Mouse (Mus musculus) neural tube, embryonic 14.5 days (tissue): Measurements from ENCODE around the gene Ankfn1. TPM values are rescaled to one million over a fixed set of nuclear protein-coding genes. Genes with fewer than 3 reads are reported as not detected.

Experiments
- ATAC-seq: fragments of 200-750 bp; cut with Nextera tagmentation; 2 replicates; pipeline ENCODE4 v1.8.0; 2017; ENCODE audit warnings: low read depth, mild to moderate bottlenecking, moderate TSS enrichment, moderate library complexity
- H3K27ac ChIP-seq: fragments of 300-500 bp; sonication (generic); 2 replicates; pipeline ENCODE4 v1.5.1; 2014; ENCODE audit warnings: low read depth, mild to moderate bottlenecking, control low read depth, low read length, moderate library complexity, mixed read lengths
- H3K27me3 ChIP-seq: fragments of 300-500 bp; sonication (generic); 2 replicates; pipeline ENCODE4 v1.6.1; 2014; ENCODE audit warnings: low read length; ENCODE audit not compliant: control insufficient read depth, insufficient read depth
- H3K36me3 ChIP-seq: fragments of 300-500 bp; sonication (generic); 2 replicates; pipeline ENCODE4 v1.6.1; 2014; ENCODE audit warnings: low read length, mixed read lengths; ENCODE audit not compliant: control insufficient read depth, insufficient read depth
- H3K4me1 ChIP-seq: fragments of 300-500 bp; sonication (generic); 2 replicates; pipeline ENCODE4 v1.6.1; 2014; ENCODE audit warnings: low read length; ENCODE audit not compliant: control insufficient read depth, insufficient read depth
- H3K4me2 ChIP-seq: fragments of 300-500 bp; sonication (generic); 2 replicates; pipeline ENCODE4 v1.6.1; 2014; ENCODE audit warnings: mild to moderate bottlenecking, low read depth, low read length, control low read depth
- H3K4me3 ChIP-seq: fragments of 300-500 bp; sonication (generic); 2 replicates; pipeline ENCODE4 v1.5.1; 2014; ENCODE audit warnings: low read depth, low read length, control low read depth, mixed read lengths
- H3K9ac ChIP-seq: fragments of 300-500 bp; sonication (generic); replicated peaks from 2 replicates; pipeline ENCODE4 v1.6.1; 2014; ENCODE audit warnings: low read depth, mild to moderate bottlenecking, control low read depth, low read length, mixed read lengths
- H3K9me3 ChIP-seq: fragments of 300-500 bp; sonication (generic); 2 replicates; pipeline ENCODE4 v1.6.1; 2016; ENCODE audit warnings: low read length; ENCODE audit not compliant: control insufficient read depth
- WGBS: fragments of 180-500 bp; shearing (Covaris S2); extraction: QIAGEN DNeasy Blood & Tissue Kit; methylation state at CpG from one replicate; pipeline ENCODE4 v1.1.7; 2014; 5-methylcytosine and 5-hydroxymethylcytosine counted together
- polyA plus RNA-seq: library from polyadenylated mRNA; unstranded; fragments of >200 nt; fragmentation: Nextera tagmentation; extraction: Ambion mirVana; gene quantifications from 2 replicates; pipeline ENCODE4 v1.2.1, GENCODE M21; 2014

Ankfn1 gene
- 6.2 and 8.4 TPM in 2 replicates for polyA plus RNA-seq

DNA sequence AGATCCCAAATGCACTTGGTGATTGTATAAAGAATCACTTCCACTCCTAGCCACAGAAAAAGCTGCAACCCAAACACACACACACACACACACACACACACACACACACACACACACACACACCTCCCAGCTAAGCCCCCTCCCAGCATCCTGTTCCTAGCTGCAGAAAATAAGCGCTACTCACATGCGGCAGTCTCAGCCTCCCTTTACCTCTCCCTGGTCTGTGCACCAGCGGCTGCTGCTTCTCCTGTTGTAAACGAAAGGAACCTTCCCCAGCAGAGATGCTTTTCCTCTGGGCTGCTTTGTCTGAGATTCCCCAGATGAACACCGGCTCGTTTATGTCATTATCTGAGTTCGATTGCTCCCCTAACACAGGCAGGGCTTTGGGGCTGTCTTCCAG, at the start of gene Ankfn1:
Ankfn1 (minus strand) TSS at position 223 of the 400 bp plus-strand sequence.
- Histone ChIP-seq H3K4me3 (no peak within 1 kb of the TSS), H3K9me3 (no peaks in the 10 kb centered on the region), H3K9ac (no peak within 1 kb of the TSS), H3K27ac (no peak within 1 kb of the TSS), H3K27me3 (no peaks in the 10 kb centered on the region), H3K4me1 (no peaks in the 10 kb centered on the region), H3K4me2 (no peak within 1 kb of the TSS), H3K36me3 (no peaks in the 10 kb centered on the region)
- ATAC-seq = no peak
- 34% methylated on average over 7 of the region's 7 CpGs for WGBS

DNA sequence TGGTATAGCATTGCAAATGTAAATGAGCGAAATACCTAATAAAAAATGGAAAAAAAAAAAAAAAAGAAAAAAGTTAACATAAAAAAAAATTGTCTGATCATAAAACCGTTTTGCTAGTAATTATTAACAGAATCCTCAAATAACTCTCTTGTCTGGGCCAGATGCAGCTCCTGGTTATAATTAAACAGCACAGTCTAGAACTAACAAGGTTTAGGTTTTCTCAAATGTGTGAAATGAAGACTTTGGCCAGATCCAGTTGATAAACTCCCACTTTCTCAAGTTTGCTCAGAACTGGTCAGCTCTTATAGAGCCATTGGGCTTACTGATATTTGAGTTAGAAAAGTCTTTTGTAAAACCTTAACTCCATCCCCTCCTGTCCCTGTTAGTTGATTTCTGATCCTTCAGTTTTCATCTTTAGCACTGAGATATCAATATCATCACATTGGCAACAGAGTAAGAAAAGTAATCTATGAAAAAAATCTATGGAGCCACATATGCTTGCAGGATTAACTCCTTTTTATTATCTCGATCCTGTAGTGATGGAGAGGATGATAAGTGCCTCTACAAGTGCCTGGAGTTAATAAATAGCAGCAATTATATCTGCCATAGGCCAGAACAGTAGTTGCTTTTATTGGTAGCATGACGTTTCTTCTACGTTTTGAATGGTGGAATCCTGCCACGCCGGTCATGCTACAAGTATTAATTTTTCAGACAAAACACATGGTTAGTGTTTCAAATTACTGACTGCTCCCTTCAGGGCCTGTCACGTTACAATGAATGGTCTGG, 46.4 kb upstream of the Ankfn1 start:
- no peak overlapping the region for H3K4me3 ChIP-seq
- H3K9ac ChIP-seq = no peak overlapping the region
- no peak overlapping the region for H3K4me2 ChIP-seq
- no peaks in the 10 kb centered on the region for H3K4me1 ChIP-seq
- no peak for ATAC-seq
- no peak overlapping the region for H3K27ac ChIP-seq
- H3K36me3 ChIP-seq = no peaks in the 10 kb centered on the region
- no peaks in the 10 kb centered on the region for H3K27me3 ChIP-seq
- WGBS = 73% methylated on average over 8 of the region's 8 CpGs
- no peaks in the 10 kb centered on the region for H3K9me3 ChIP-seq

DNA sequence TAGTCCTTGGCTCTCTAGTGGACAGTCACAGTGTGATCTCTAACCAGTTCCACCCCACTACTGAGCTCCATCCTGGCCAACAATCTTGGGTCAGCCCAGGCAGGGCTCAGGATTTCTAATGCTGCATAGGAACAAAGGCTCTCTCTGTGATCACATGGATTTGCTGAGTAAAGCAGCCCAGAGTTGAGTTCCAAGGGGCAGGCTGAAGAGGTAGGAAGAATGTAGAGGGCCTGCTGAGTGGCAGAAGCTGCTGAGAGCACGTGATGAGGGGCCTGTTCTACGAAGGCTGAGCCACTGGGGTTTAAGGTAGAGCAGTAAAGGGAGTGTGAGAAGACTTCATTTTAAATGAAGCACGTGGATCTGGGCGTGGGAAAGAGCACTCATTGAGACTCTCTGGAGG, 41.1 kb upstream of the Ankfn1 start:
- Histone ChIP-seq H3K27me3 (no peaks in the 10 kb centered on the region), H3K4me2 (no peak overlapping the region), H3K4me3 (no peak overlapping the region), H3K9me3 (no peaks in the 10 kb centered on the region), H3K4me1 (no peaks in the 10 kb centered on the region), H3K27ac (no peak overlapping the region), H3K9ac (no peak overlapping the region), H3K36me3 (no peaks in the 10 kb centered on the region)
- no peak for ATAC-seq
- WGBS = 24% methylated on average over 4 of the region's 4 CpGs

DNA sequence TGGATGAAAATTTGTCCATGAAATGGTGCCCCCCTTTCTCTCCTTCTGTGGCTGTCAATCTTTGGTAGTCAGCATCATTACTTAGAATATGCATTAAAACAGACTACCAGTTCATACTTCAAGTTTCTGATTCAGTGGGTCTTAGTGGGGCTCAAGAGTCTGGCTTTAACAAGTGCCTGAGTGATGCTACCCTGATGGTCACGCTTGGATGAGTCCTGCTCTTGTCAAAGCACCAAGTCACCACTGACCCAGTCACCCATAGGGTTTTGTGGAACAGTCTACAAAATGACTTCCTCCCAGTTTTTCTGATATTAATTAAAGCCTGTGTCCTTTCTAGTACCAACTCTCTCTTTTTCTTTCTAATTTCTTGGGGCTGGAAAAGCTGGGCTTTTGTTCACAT, 34.0 kb upstream of the Ankfn1 start:
- no peak overlapping the region for H3K4me2 ChIP-seq
- H3K27ac ChIP-seq = no peak overlapping the region
- H3K4me1 ChIP-seq = no peaks in the 10 kb centered on the region
- no peak overlapping the region for H3K4me3 ChIP-seq
- no peak for ATAC-seq
- no peaks in the 10 kb centered on the region for H3K36me3 ChIP-seq
- H3K9me3 ChIP-seq = no peaks in the 10 kb centered on the region
- H3K9ac ChIP-seq = no peak overlapping the region
- no peaks in the 10 kb centered on the region for H3K27me3 ChIP-seq
- WGBS = 78% methylated on average over 1 of the region's 1 CpGs

DNA sequence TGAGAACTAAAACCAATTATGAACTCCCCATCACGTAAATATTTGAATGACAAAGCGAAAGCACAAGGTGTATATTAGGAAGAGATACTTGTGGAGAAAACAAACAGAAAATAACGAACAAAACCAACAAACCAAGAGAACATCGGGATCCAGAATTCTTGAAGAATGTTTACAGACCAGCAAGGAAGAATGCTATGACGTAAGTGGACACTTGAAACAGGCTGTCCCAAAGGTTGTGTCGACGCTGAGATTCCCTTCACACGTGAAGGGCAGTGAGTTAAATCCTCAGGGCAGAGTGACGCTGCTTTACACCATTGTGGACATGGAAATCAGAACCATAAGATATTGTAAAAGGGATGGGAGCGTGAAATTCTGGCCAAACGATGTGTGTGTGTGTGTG, 30.5 kb upstream of the Ankfn1 start:
- ATAC-seq = no peak
- H3K9ac ChIP-seq = no peak overlapping the region
- no peak overlapping the region for H3K4me2 ChIP-seq
- 0 out of 2 replicates have a peak, but pooled peaks cover 4% of the 10 kb centered on the region for H3K4me1 ChIP-seq
- no peak overlapping the region for H3K27ac ChIP-seq
- H3K27me3 ChIP-seq = no peaks in the 10 kb centered on the region
- H3K9me3 ChIP-seq = no peaks in the 10 kb centered on the region
- 77% methylated on average over 11 of the region's 11 CpGs for WGBS
- H3K36me3 ChIP-seq = no peaks in the 10 kb centered on the region
- H3K4me3 ChIP-seq = no peak overlapping the region

DNA sequence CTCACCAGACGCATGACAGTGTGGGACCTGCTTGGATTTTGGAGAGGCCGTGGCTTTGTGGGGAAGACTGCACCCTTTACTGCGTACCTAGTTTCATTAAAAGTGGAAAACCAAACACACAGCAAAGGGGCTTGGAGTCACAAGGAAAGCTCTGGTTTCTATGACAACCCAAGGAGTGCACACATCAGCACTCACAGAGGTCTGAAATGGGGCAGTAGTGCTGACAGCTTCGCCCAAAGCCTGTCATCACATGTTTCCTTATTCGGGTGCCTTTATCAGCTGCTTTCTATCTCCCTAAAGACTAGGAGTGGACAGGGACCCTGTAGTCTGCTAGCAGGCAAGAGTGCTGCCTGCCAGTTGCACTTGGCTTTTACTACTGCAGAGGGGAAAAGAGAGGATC, 27.4 kb upstream of the Ankfn1 start:
- Histone ChIP-seq H3K27me3 (no peaks in the 10 kb centered on the region), H3K9ac (no peak overlapping the region), H3K4me3 (no peak overlapping the region), H3K36me3 (no peaks in the 10 kb centered on the region), H3K4me2 (no peak overlapping the region), H3K27ac (no peak overlapping the region), H3K4me1 (0 out of 2 replicates have a peak, but pooled peaks cover 4% of the 10 kb centered on the region), H3K9me3 (no peaks in the 10 kb centered on the region)
- ATAC-seq = no peak
- 63% methylated on average over 5 of the region's 5 CpGs for WGBS

DNA sequence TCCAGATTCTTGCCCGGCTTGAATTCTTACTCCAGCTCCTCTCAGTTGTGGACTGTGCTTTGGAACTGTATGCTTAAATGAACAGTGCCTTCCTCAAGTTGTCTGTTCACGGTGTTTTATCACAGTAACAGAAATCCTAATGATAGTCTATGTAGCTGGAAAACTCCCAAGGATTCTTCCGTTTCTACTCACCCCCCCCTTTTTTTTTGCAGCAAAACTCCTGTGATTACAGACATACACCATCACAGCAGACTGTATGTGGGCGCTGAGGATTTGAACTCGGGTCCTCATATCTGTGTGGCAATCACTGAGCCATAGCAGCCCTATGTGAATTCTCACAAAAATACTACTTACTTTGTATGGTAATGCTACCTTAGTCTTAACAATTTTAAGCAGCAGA, 26.5 kb upstream of the Ankfn1 start:
- no peak for ATAC-seq
- no peak overlapping the region for H3K27ac ChIP-seq
- H3K36me3 ChIP-seq = no peaks in the 10 kb centered on the region
- H3K4me2 ChIP-seq = no peak overlapping the region
- no peak overlapping the region for H3K9ac ChIP-seq
- no peaks in the 10 kb centered on the region for H3K9me3 ChIP-seq
- H3K4me1 ChIP-seq = 0 out of 2 replicates have a peak, but pooled peaks cover 4% of the 10 kb centered on the region
- WGBS = 87% methylated on average over 5 of the region's 5 CpGs
- no peak overlapping the region for H3K4me3 ChIP-seq
- H3K27me3 ChIP-seq = no peaks in the 10 kb centered on the region

DNA sequence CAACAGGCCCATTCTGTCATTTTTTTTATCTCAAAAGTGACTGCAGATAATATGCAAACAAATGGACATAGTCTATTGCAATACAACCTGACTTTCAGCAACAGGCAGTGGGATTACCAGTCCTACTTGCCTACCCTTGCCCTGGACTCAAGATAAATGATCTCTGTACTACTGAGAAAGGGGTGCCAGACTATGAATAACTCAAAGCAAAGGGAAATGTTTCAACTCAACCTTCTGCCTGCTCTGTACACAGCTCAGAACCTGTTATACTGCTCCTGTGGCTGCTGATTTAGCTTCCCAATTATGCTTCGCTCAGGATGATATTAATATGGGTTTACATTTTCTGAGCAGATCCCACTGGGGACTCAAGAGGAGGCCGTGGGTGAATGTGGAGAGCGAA, 15.3 kb upstream of the Ankfn1 start:
- Histone ChIP-seq H3K4me3 (no peak overlapping the region), H3K36me3 (no peaks in the 10 kb centered on the region), H3K4me2 (no peak overlapping the region), H3K9ac (no peak overlapping the region), H3K27ac (no peak overlapping the region), H3K4me1 (no peaks in the 10 kb centered on the region), H3K9me3 (no peaks in the 10 kb centered on the region), H3K27me3 (no peaks in the 10 kb centered on the region)
- WGBS = 72% methylated on average over 3 of the region's 3 CpGs
- no peak for ATAC-seq

DNA sequence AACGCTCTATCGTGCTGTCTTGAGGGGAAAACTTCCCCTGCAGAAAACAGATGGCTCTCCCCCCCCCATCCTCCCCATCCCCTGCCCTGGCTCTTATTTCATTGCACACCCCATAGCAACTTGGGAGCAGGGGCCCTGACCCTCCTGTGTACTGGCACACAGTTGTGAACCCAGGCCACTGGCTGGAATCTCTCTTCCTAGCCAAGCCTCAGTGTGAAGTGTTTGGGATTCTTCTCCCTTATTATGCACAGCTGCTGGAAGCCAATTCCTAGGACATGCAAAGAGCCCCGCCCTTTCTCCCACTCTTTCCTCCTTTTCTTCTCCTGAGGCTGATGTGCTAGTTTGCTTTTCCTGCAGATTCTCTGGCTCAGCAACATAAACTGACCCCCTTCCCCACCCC, 1.4 kb downstream of the Ankfn1 start:
- Histone ChIP-seq H3K27ac (no peak overlapping the region), H3K36me3 (no peaks in the 10 kb centered on the region), H3K27me3 (no peaks in the 10 kb centered on the region), H3K9ac (no peak overlapping the region), H3K4me2 (no peak overlapping the region), H3K4me1 (no peaks in the 10 kb centered on the region), H3K4me3 (no peak overlapping the region), H3K9me3 (no peaks in the 10 kb centered on the region)
- WGBS = 66% methylated on average over 3 of the region's 3 CpGs
- no peak for ATAC-seq
